Mouse (Mus musculus): ENCODE measurements at regions not wholly inside any gene's neighbourhood (a gene's known extent, or its start where the extent isn't known, plus 50 kb on each side); places are given as distances from the start of the nearest gene placed in this dataset.

DNA sequence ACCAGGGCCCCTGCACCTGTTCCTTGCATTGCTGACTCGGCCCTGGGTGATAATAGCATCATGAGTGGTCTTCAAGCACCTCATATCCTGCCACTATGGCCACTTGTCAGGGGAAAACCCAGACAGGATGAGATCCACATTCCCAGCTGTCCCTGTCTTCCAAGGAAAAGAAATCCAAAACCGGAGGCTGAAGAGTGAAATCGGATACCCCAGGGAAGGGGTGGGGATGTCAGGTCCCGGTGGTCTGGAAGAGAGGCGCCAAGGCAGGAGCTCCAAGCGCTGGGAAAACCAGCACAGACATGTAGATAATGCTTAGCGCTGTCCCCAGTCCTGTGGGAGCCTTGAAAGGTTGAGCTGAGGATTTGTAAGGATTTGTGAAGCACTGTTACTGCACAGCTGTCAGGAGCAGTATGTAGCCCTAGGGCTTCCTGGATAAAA is 69.8 kb downstream of the Tmem30b start:
- no peak for TF ChIP-seq CTCF (IDR thresholded peaks at IDR 0.05; ENCODE audit: borderline replicate concordance, insufficient read depth, low read depth, low read length)
- no peak for TF ChIP-seq POLR2A (IDR thresholded peaks at IDR 0.05; ENCODE audit: borderline replicate concordance, insufficient read depth, low read length)
- DNase-seq = no peak

DNA sequence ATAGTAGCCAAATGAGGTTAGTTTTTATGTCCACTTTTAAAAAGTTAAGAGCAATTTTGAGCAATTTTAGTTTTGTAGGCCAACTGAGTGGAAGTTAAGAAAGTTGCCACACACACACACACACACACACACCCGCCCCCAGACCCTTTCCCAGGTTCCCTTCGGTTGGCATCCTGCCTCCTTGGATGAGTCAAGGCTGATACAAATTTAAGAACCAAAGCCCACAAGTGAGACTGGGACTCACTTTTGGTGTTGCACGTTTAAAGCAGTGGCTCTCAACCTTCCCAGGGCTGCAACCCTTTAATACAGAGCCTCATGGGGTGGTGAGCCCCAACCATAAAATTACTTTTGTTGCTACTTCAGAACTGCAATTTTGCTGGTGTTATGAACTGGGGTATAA is 70.4 kb downstream of the Tmem30b start:
- 58% methylated on average over 3 of the region's 3 CpGs for WGBS
- no peak for TF ChIP-seq CTCF (IDR thresholded peaks at IDR 0.05; ENCODE audit: borderline replicate concordance, insufficient read depth, low read depth, low read length)
- no peak for TF ChIP-seq POLR2A (IDR thresholded peaks at IDR 0.05; ENCODE audit: borderline replicate concordance, insufficient read depth, low read length)
- H3K4me1 ChIP-seq (ENCODE audit: control insufficient read depth, insufficient read depth, low read length) = no peaks in the 10 kb centered on the region
- H3K4me3 ChIP-seq (replicated peaks; ENCODE audit: insufficient read depth, low read depth, low read length) = no peak overlapping the region
- H3K27me3 ChIP-seq (ENCODE audit: control insufficient read depth, insufficient read depth, low read length) = no peaks in the 10 kb centered on the region; the same call in 1 of the 2 replicates
- DNase-seq = no peak
- H3K27ac ChIP-seq (ENCODE audit: insufficient read depth, low read length) = no peak overlapping the region

More for the DNA sequence above, 69.8 kb downstream of the Tmem30b start:
- Histone ChIP-seq H3K27me3 (ENCODE audit: control insufficient read depth, insufficient read depth, low read length) (no peaks in the 10 kb centered on the region; the same call in 1 of the 2 replicates), H3K27ac (ENCODE audit: insufficient read depth, low read length) (no peak overlapping the region), H3K4me3 (replicated peaks; ENCODE audit: insufficient read depth, low read depth, low read length) (no peak overlapping the region), H3K4me1 (ENCODE audit: control insufficient read depth, insufficient read depth, low read length) (no peaks in the 10 kb centered on the region)
- WGBS = 16% methylated on average over 7 of the region's 7 CpGs

DNA sequence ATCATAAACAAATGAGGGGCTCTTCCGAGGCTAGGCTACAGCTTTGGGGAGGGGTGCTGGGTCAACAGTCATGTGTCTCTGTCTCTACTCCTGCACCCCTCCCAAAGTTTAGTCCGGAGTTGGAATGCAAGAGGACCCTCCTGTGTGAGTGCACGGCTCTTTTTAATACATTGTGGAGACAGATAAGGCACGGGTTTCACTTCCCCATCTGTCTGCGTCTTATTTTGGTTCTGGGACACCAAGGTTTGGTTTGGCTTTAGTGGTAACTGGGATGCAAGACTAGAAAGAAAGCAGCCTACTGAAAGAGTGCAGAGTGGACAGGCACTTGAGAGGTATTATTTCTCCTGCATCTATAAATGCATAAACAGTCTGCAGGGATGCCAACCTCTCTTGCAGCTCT is 71.2 kb downstream of the Tmem30b start:
- 72% methylated on average over 5 of the region's 5 CpGs for WGBS
- Histone ChIP-seq H3K4me1 (ENCODE audit: control insufficient read depth, insufficient read depth, low read length) (no peaks in the 10 kb centered on the region), H3K27ac (ENCODE audit: insufficient read depth, low read length) (no peak overlapping the region), H3K27me3 (ENCODE audit: control insufficient read depth, insufficient read depth, low read length) (no peaks in the 10 kb centered on the region; the same call in 1 of the 2 replicates), H3K4me3 (replicated peaks; ENCODE audit: insufficient read depth, low read depth, low read length) (no peak overlapping the region)
- no peak for DNase-seq
- TF ChIP-seq CTCF (IDR thresholded peaks at IDR 0.05; ENCODE audit: borderline replicate concordance, insufficient read depth, low read depth, low read length) = no peak
- TF ChIP-seq POLR2A (IDR thresholded peaks at IDR 0.05; ENCODE audit: borderline replicate concordance, insufficient read depth, low read length) = no peak

DNA sequence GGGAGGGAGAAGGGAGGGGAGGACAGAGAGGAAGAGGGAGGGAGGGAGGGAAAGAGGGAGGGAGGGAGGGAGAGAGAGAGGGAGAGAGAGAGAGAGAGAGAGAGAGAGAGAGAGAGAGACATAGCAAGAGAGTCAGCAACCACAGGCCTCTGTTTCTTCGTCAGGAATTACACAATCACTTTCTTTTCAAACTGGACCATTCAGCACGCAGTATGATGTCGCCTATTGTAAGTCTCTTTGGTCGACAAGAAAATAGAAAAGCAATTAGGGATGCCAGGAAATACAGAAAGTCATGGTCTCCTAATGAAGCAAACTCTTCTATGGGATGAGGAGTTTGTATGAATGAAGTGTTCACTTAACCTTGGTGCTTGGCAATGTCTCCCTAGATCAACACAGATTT is 73.1 kb downstream of the Tmem30b start:
- no peaks in the 10 kb centered on the region; the same call in 1 of the 2 replicates for H3K27me3 ChIP-seq (ENCODE audit: control insufficient read depth, insufficient read depth, low read length)
- H3K4me1 ChIP-seq (ENCODE audit: control insufficient read depth, insufficient read depth, low read length) = no peaks in the 10 kb centered on the region
- no peak for DNase-seq
- 58% methylated on average over 4 of the region's 4 CpGs for WGBS
- H3K4me3 ChIP-seq (replicated peaks; ENCODE audit: insufficient read depth, low read depth, low read length) = no peak overlapping the region
- TF ChIP-seq POLR2A (IDR thresholded peaks at IDR 0.05; ENCODE audit: borderline replicate concordance, insufficient read depth, low read length) (no peak), CTCF (IDR thresholded peaks at IDR 0.05; ENCODE audit: borderline replicate concordance, insufficient read depth, low read depth, low read length) (no peak)
- H3K27ac ChIP-seq (ENCODE audit: insufficient read depth, low read length) = no peak overlapping the region

DNA sequence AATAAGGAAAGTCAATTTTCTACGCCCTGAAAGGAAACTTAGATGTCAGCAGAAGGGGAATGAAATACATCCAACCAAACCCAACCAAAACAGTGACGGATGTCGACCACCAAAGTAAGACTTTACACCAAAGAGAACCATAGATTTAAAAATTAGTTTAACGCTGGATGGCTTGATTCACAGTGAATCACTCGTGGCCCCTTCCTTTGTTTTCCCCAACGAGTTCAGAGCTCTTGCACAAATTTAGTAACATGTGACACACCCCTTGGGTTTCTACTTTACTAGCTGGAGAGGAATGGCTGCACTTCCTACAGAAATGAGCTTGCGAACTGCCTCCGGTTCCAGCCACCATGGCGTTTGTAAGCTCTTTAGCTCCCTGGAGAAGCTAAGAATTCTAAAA is 74.2 kb downstream of the Tmem30b start:
- no peak overlapping the region for H3K27ac ChIP-seq (ENCODE audit: insufficient read depth, low read length)
- TF ChIP-seq CTCF (IDR thresholded peaks at IDR 0.05; ENCODE audit: borderline replicate concordance, insufficient read depth, low read depth, low read length) (no peak), POLR2A (IDR thresholded peaks at IDR 0.05; ENCODE audit: borderline replicate concordance, insufficient read depth, low read length) (no peak)
- 73% methylated on average over 9 of the region's 9 CpGs for WGBS
- DNase-seq = no peak
- no peaks in the 10 kb centered on the region for H3K4me1 ChIP-seq (ENCODE audit: control insufficient read depth, insufficient read depth, low read length)
- no peaks in the 10 kb centered on the region for H3K27me3 ChIP-seq (ENCODE audit: control insufficient read depth, insufficient read depth, low read length)
- no peak overlapping the region for H3K4me3 ChIP-seq (replicated peaks; ENCODE audit: insufficient read depth, low read depth, low read length)

DNA sequence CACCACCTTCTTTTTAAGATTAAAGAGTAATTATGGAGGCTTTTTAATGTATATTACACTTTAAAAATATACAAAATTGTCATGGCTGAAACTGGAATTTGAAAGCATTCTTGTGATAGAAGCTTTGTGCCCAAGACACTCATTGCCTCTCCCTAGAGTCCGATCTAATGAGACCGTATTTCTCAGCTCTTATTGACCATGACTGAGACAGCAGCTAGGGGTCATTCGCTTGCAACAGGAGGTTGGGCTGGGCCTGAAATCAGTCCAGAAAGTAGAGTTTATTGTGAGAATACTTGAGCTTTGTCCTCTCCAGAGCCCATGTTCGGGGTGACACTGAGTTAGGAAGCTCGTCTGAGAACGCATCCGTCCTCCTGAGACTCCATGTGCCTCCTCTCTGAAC is 79.7 kb downstream of the Tmem30b start:
- 72% methylated on average over 7 of the region's 7 CpGs for WGBS
- TF ChIP-seq POLR2A (IDR thresholded peaks at IDR 0.05; ENCODE audit: borderline replicate concordance, insufficient read depth, low read length) (no peak), CTCF (IDR thresholded peaks at IDR 0.05; ENCODE audit: borderline replicate concordance, insufficient read depth, low read depth, low read length) (no peak)

DNA sequence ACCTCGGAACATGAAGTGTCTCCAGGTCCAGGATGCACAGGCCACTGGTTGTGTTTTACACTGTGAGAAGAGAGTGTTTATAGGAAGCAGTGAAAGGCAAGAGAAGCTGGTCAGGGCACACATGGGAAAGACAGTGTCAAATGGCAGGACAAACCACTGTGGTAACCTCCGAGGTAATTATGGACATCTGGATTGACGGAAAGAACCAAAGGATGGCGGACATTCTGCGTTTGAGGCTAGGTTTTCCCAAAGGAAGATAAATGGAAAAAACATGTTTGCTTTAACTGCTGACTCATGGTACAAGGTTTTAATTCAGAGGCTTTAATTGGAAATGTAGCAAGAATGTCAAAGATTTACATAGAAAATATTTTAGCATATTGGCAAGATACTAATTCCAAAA is 80.2 kb downstream of the Tmem30b start:
- TF ChIP-seq POLR2A (IDR thresholded peaks at IDR 0.05; ENCODE audit: borderline replicate concordance, insufficient read depth, low read length) (no peak), CTCF (IDR thresholded peaks at IDR 0.05; ENCODE audit: borderline replicate concordance, insufficient read depth, low read depth, low read length) (no peak)
- 90% methylated on average over 5 of the region's 5 CpGs for WGBS

More for the DNA sequence above, 79.7 kb downstream of the Tmem30b start:
- no peak overlapping the region for H3K4me3 ChIP-seq (replicated peaks; ENCODE audit: insufficient read depth, low read depth, low read length)
- H3K27me3 ChIP-seq (ENCODE audit: control insufficient read depth, insufficient read depth, low read length) = no peaks in the 10 kb centered on the region
- H3K27ac ChIP-seq (ENCODE audit: insufficient read depth, low read length) = no peak overlapping the region
- DNase-seq = no peak
- H3K4me1 ChIP-seq (ENCODE audit: control insufficient read depth, insufficient read depth, low read length) = no peaks in the 10 kb centered on the region

DNA sequence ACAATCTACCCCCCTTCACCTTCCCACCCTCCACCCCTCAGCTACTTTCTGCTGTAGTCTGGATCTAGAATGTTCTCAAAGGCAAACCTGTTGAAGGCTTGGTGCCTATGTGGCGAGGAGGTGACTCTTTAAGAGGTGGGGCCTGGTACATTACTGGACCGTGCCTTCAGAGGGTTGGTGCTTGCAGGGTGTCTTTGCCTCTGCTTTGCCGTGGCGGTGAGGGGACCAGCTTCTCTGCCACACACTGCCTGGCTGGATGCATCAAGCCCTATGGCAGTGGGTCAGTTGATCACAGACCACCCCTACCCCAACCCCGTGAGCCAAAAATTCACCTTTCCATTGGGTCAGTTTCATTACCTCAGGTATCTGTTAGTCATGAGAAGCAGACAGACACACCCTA is 81.9 kb downstream of the Tmem30b start:
- no peak for TF ChIP-seq POLR2A (IDR thresholded peaks at IDR 0.05; ENCODE audit: borderline replicate concordance, insufficient read depth, low read length)
- no peak for TF ChIP-seq CTCF (IDR thresholded peaks at IDR 0.05; ENCODE audit: borderline replicate concordance, insufficient read depth, low read depth, low read length)
- Histone ChIP-seq H3K4me3 (replicated peaks; ENCODE audit: insufficient read depth, low read depth, low read length) (no peak overlapping the region), H3K27me3 (ENCODE audit: control insufficient read depth, insufficient read depth, low read length) (no peaks in the 10 kb centered on the region), H3K4me1 (ENCODE audit: control insufficient read depth, insufficient read depth, low read length) (no peaks in the 10 kb centered on the region), H3K27ac (ENCODE audit: insufficient read depth, low read length) (no peak overlapping the region)
- WGBS = 81% methylated on average over 5 of the region's 5 CpGs
- DNase-seq = no peak

More for the DNA sequence above, 80.2 kb downstream of the Tmem30b start:
- DNase-seq = no peak
- H3K4me1 ChIP-seq (ENCODE audit: control insufficient read depth, insufficient read depth, low read length) = no peaks in the 10 kb centered on the region
- no peak overlapping the region for H3K27ac ChIP-seq (ENCODE audit: insufficient read depth, low read length)
- H3K4me3 ChIP-seq (replicated peaks; ENCODE audit: insufficient read depth, low read depth, low read length) = no peak overlapping the region
- no peaks in the 10 kb centered on the region for H3K27me3 ChIP-seq (ENCODE audit: control insufficient read depth, insufficient read depth, low read length)

All from cerebellum, adult 2 months (tissue).